Mouse (Mus musculus) liver (tissue): Measurements from ENCODE around the gene Tmem217.
"Not testable (repeated sequence)": the region's sequence is repeated elsewhere in the genome, so short reads cannot be mapped to it uniquely, and the experiment has no call there.

Source experiments
- DNase-seq: peaks from one replicate; pipeline ENCODE4 v3.0.0-alpha.2; 2020; ENCODE audit warnings: mixed read lengths

The Tmem217 gene

GRCm38 (mm10) chr17:29502005-29502668 is 50.0 kb downstream of the Tmem217 start:
- DNase-seq: peak; percentile 70

- peak; percentile 92 for DNase-seq
Observed at GRCm38 (mm10) chr17:29500802-29501469, 51.2 kb downstream of the Tmem217 start.

GRCm38 (mm10) chr17:29500243-29500740 is 51.9 kb downstream of the Tmem217 start:
- DNase-seq: peak; percentile 41

GRCm38 (mm10) chr17:29499511-29499910 is 52.7 kb downstream of the Tmem217 start:
- peak; percentile 85 for DNase-seq

- not testable (repeated sequence) for DNase-seq
Observed at GRCm38 (mm10) chr17:29498952-29499351, 53.2 kb downstream of the Tmem217 start.

- DNase-seq: peak; percentile 59
Observed at GRCm38 (mm10) chr17:29498028-29498427, 54.2 kb downstream of the Tmem217 start.

GRCm38 (mm10) chr17:29497481-29497880 is 54.7 kb downstream of the Tmem217 start:
- DNase-seq: not testable (repeated sequence)

- peak; percentile 27 for DNase-seq
Observed at GRCm38 (mm10) chr17:29497071-29497354, 55.2 kb downstream of the Tmem217 start.

- peak; percentile 53 for DNase-seq
Observed at GRCm38 (mm10) chr17:29496211-29497070, 55.7 kb downstream of the Tmem217 start.

GRCm38 (mm10) chr17:29494732-29495076 is 57.5 kb downstream of the Tmem217 start:
- DNase-seq: peak; percentile 60

GRCm38 (mm10) chr17:29494062-29494731 is 58.0 kb downstream of the Tmem217 start:
- peak; percentile 52 for DNase-seq

- peak; percentile 31 for DNase-seq
Observed at GRCm38 (mm10) chr17:29493461-29493980, 58.7 kb downstream of the Tmem217 start.

GRCm38 (mm10) chr17:29492269-29493191 is 59.7 kb downstream of the Tmem217 start:
- peak; percentile 77 for DNase-seq

GRCm38 (mm10) chr17:29491591-29492268 is 60.5 kb downstream of the Tmem217 start:
- DNase-seq: peak; percentile 79

- peak; percentile 79 for DNase-seq
Observed at GRCm38 (mm10) chr17:29490713-29491581, 61.2 kb downstream of the Tmem217 start, which contains the start of gene Pim1. Pim1 (plus strand) TSS chr17:29490753.

- peak; percentile 100 for DNase-seq
Observed at GRCm38 (mm10) chr17:29489971-29490712, 62.0 kb downstream of the Tmem217 start.

- peak; percentile 83 for DNase-seq
Observed at GRCm38 (mm10) chr17:29488978-29489970, 62.9 kb downstream of the Tmem217 start.
